Mouse (Mus musculus) kidney, postnatal 36 days (tissue): Measurements from ENCODE around the gene Bpifb3.

Experiments used
- DNase-seq, 2 experiments: peaks; one replicate each; pipeline ENCODE4 v3.0.0; 2021 to 2022; ENCODE audit warnings: mixed read lengths in 2 of 2

The Bpifb3 gene

GRCm38 (mm10) chr2:153917930-153918329 lies at the start of gene Bpifb3:
TSS of gene Bpifb3 (plus strand) at chr2:153918230.
- DNase-seq = no peak

GRCm38 (mm10) chr2:153870984-153871383 lies 47.0 kb upstream of the Bpifb3 start, which contains the start of gene Sun5:
TSS of gene Sun5 (minus strand) at chr2:153871084.
- no peak for DNase-seq

GRCm38 (mm10) chr2:153874745-153875144 lies 43.3 kb upstream of the Bpifb3 start, which contains the start of gene Bpifb2:
TSS of gene Bpifb2 (plus strand) at chr2:153875045.
- no peak for DNase-seq

- DNase-seq = no peak
These were observed 18.9 kb upstream of the Bpifb3 start for GRCm38 (mm10) chr2:153899111-153899510.

GRCm38 (mm10) chr2:153900088-153900487 lies 17.9 kb upstream of the Bpifb3 start, which contains the start of gene Bpifb6:
TSS of gene Bpifb6 (plus strand) at chr2:153900388.
- DNase-seq = no peak

GRCm38 (mm10) chr2:153902726-153903125 lies 15.3 kb upstream of the Bpifb3 start:
- DNase-seq = no peak

- DNase-seq = no peak
These were observed 11.4 kb upstream of the Bpifb3 start for GRCm38 (mm10) chr2:153906626-153907025.

GRCm38 (mm10) chr2:153914151-153914550 lies 3.9 kb upstream of the Bpifb3 start:
- DNase-seq = peak in 1 of 2 experiments; percentile 10

GRCm38 (mm10) chr2:153921246-153921645 lies 3.2 kb downstream of the Bpifb3 start:
- DNase-seq = no peak

- peak; percentile 2 to 75 for DNase-seq
These were observed 11.9 kb downstream of the Bpifb3 start for GRCm38 (mm10) chr2:153929871-153930413.

GRCm38 (mm10) chr2:153931125-153931524 lies 13.1 kb downstream of the Bpifb3 start:
- DNase-seq = no peak

- DNase-seq = no peak
These were observed 15.3 kb downstream of the Bpifb3 start for GRCm38 (mm10) chr2:153933311-153933710.

- no peak for DNase-seq
These were observed 17.3 kb downstream of the Bpifb3 start for GRCm38 (mm10) chr2:153935348-153935747.

- DNase-seq = no peak
These were observed 19.8 kb downstream of the Bpifb3 start, which contains the start of gene Bpifb4 for GRCm38 (mm10) chr2:153937843-153938242. TSS of gene Bpifb4 (plus strand) at chr2:153938212.

GRCm38 (mm10) chr2:153943537-153943936 lies 25.5 kb downstream of the Bpifb3 start:
- peak; percentile 8 to 71 for DNase-seq

- DNase-seq = no peak
These were observed 26.5 kb downstream of the Bpifb3 start for GRCm38 (mm10) chr2:153944567-153944966.

- peak; percentile 31 to 79 for DNase-seq
These were observed 34.9 kb downstream of the Bpifb3 start for GRCm38 (mm10) chr2:153952897-153953296.

GRCm38 (mm10) chr2:153953836-153954235 lies 35.8 kb downstream of the Bpifb3 start:
- DNase-seq = peak; percentile 1 to 59

GRCm38 (mm10) chr2:153962821-153963331 lies 44.8 kb downstream of the Bpifb3 start:
- no peak for DNase-seq

- no peak for DNase-seq
These were observed 45.3 kb downstream of the Bpifb3 start for GRCm38 (mm10) chr2:153963334-153963733.

GRCm38 (mm10) chr2:153970221-153970620 lies 52.2 kb downstream of the Bpifb3 start:
- no peak for DNase-seq

- no peak for DNase-seq
These were observed 56.6 kb downstream of the Bpifb3 start, which contains the start of gene Bpifa6 for GRCm38 (mm10) chr2:153974582-153974981. TSS of gene Bpifa6 (plus strand) at chr2:153974945.
